Mouse (Mus musculus): ENCODE results near the gene Sec13.

DNA sequence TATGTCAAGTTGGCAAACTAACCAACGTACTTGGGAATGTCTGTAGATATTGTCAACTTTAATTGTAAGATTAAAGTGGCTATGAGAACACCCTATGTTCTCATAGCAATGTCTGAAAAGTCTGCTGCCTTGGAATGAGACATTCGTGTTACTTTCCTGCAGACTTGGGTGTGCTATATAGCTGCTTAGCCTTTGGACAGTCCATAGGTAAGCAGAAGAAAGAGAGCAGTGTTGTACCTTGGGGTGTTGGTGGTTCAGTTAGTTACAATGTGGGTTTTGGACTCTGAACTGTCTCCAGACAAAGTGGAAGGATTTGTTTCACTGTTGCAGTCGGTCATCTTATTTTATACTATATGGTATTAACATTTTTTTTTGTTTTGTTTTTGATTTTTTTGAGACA lies 27.8 kb downstream of the Sec13 start:
- TF ChIP-seq CTCF (IDR thresholded peaks at IDR 0.05; ENCODE audit: low read depth) (no peak), EP300 (IDR thresholded peaks at IDR 0.05; ENCODE audit: low read depth) (no peak)
